Mouse (Mus musculus) left cerebral cortex, adult 11 months (tissue): ENCODE data around the gene Runx2.
A peak's percentile ranks its signal among the peaks of the same experiment; 100 is the strongest.

Experiments
- DNase-seq: peaks from one replicate; pipeline ENCODE4 v3.0.0; 2022; ENCODE audit warnings: low spot score

Runx2 gene

DNA sequence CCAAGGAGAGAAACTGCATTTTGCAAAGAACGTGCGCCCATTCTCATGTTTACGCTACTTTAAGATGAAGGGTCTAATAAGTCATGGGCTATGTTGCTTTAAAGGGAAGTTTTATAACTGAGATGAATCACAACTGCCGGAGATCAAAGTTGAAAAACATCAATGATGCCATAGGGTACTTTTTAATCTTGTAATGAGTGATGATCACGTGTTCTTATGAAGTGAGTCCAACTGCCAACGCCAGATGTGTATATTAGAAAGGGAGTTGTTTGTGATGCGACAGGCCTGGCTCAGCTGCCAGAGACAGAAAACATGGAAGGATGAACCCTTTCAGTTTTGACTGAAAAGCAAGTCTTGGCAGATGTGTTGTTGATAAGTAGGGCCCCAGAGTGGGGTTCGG is 101.2 kb downstream of the Runx2 start:
- no peak for DNase-seq

DNA sequence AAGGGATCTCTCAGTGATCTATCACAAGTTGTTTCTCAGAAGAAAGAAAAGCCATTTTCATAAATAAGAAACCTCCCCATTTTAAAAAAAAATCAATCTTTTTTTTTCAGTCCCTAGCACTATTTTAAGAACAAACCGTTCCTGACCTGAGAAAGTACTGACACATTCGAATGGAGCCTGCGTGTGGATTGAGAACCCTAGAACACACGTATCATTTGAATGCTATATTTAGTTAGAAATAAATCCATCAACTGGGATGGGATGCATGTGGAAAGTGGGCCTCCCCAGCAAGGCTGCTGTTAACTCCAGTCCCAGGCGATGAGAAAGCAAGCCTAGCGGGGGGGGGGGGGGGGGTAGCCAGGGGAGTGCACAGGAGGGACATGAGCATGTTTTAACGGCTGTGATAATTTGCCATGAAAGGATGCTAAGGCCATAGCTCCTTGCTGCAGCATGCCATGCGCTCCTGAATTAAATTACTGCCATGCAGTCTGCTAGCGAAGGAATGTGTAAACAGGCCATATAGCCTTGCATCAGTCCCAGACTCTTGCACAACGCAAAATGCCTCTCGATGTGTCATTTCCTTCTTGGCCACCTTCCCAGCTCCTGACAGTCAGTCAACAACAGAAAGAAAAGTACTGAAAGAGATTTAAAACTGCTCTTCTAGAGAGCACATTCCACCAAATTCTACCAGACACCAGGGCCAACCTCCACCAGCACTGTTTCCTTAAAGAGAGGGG is 104.9 kb downstream of the Runx2 start:
- DNase-seq = no peak

DNA sequence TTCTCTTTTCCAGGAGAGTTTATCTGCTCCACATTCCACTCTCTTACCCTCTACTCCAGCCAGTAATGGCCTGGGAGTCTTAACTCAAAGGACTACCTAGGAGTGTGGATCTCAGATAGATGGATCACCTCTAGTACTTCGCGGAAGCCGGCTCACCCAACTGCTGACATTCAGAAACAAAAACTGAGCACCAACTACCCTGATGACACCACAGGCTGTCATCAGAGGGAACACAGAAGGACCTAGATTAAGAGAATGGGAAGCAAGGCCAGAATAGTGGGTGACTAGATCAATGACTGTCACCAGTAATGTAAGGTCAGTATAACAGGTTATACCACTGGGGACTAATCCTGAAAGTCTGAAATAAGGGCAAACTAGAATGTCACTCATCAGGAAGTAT is 106.6 kb downstream of the Runx2 start:
- no peak for DNase-seq

DNA sequence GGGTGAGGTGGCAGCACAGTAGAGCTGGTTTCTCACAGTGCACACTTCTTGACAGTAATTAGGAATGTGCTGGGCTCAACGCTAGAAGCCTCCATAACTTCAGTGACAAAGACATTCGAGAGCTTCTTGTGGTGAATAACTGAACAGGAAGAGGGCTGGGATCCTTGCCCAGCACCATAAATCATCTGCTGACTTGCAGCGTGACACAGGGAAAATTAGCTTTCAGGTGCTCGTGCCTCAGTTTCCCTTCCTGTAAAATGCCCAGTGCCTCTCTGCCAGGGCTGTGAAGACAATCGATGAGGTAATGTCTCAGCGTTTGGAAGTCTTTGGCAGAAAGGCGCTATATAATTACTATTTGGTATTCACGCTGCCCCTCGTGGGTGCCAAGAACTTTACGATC is 108.1 kb downstream of the Runx2 start:
- DNase-seq = no peak

DNA sequence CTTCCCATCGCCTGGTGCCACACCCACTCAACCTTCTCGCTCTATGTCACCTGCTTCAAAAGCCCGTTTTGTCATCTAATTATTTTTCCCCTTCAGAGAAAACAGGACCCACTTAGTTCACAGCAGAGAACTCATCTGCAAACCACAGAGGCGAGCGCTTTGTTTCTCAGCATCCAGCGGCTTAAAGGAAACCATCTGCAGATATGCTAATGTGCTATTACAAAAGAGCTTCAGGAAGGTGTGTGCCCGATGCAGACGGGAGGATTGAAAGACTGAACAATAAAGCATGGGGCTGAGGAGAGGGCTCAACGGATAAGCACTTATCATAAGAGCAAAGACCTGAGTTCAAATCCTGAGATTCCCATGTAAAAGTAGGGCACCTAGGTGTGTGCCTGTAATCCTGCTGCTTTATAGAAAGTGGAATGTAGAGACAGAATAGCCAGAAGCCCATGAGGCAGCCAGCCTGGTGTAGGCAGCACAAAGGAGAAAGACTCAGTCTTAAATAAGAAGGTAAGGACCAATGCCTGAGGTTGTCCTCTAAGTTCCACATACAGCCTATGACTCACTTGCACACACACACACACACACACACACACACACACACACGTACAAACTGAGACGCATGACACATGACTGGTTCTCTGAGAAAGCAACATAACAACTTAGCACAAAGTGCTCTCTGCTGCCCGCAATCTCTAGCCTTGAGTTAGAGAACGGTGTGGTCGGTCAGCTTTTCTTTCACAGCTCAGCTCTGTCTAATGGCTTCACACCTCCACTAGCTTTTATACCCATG is 111.9 kb downstream of the Runx2 start:
- DNase-seq = no peak

DNA sequence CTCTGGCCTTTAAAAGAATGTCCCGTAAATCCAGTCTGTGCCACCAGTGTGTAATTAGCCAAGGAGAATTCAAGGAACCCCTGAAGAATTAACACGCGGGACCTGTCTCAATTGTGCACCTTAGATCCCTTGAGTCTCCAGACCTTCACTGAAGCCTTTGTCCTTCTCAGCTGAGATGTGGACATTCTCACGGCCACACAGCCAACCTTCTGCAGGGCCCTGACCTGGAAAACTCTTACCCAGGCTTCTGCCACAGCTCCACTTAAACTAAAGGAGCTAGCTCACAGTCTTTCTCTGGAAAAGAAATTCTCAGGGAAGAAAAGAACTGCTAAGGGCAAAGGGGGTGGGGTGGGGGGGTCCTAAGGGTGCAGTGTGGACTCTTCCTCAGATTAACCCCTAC is 113.1 kb downstream of the Runx2 start:
- DNase-seq = no peak

DNA sequence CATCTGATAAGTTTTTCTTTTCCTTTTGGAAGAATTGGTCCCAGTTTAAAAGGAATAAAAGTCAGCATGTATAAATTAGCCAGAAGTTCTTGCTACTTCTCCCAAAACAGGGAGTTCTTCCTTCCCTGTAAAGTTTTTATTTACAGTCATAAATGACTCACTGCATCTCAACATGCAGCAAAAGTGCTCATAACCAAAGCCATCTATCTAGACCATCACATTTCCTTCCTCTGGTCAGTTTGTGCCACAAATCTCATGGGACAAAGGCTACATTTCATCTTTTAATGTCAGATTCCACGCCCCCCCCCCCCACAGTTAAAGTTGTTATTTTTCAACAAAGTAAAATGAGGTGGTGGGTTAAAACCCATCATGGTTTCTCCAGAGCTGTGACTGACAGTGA is 114.3 kb downstream of the Runx2 start:
- no peak for DNase-seq

DNA sequence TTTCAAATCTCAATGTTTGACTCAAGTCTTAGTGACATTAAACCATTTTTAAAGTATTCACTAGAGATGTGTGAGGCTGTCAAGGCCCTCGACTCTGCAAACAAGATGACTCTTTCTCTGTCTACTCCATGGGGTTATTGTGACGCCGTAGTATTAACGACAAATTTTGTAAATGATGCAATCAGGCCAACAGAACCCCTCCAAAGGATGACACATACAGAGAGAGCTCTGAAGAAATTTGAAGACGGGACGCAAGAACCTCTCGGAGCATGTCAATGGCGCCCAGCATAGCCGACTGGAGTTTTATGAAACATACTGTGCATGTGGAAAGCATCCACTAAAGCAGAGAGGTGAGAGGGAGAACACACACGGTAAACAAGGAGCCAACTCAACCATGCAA is 117.5 kb downstream of the Runx2 start:
- no peak for DNase-seq

DNA sequence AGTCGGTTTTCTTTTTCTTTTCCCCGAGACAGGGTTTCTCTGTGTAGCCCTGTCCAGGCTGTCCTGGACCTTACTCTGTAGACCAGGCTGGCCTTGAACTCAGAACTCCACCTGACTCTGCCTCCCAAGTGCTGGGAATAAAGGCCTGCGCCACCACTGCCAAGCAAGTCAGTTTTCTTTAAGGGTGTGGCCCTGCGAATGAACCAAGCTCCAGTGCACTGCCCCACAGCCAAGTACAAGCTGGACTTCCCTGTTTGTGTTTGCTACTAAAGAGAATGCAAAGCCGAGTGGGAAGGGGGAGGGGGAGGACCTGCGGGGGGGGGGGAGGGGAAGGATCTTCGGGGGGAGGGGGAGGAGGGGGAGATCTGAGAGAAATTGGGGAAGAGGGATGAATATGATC is 121.0 kb downstream of the Runx2 start:
- no peak for DNase-seq

DNA sequence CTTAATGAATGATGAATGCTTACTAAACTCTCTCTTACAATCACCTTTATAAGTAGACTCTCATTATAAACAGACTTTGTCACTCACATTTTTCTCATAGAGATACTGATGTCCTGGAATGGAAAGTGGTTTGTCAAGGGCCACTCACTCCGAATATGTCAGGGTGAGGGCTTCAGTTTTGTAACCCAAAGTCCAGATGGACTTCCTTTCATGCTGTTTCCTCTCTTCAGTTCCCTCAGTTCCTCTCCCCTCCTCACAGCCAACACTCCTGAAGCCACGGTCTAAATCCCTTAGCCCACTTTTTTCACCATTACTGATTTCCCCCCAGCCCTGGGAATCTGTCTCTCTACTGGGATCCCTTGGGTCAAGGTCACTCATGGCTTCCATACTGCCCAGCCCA is 123.1 kb downstream of the Runx2 start:
- DNase-seq = no peak

DNA sequence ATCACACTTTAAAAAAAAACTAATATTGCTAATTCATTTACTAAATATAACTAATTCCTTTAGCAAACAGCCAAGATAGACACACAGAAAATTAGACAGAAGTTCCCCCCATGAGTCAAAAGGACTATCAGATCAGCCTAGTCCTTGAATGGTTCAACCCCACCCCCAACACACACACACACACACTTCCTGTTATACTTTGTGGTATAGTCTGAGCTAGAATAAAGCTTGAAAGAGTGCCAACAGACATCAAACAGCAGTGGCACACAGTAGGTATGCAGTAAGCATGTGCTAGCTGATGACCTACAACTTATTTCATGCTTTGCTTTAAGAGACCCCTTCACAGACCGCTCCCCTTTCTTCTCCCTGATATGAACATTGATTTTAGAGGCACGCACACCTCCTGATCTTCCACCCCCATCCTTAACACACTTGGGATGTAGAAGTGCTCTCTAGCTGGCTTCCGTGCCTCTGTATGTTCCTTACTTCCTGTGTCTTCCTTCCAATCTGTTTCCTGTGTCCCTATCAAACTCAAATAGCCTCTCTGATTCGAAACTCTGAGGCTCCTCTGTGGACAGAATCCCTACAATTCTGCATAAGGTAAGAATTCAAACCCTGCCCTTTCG is 124.1 kb downstream of the Runx2 start:
- DNase-seq = no peak

DNA sequence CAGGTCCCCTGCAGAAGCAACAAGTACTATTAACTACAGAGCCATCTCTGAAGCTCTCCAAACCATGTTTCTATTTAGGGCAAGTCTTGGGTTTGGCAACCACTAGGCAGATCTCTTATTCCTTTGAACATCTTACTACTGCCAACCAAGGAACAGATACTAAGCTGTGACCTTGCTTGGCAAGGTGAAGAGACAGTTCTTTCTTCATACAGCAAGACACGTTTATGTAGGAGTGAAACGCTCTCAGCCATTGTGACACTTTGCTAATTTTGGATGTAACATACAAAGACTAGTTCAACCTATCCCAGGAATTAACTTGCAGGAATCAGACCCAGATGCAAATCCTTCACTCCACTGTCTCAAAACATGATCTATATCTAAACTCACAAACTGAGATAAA is 126.3 kb downstream of the Runx2 start:
- no peak for DNase-seq

DNA sequence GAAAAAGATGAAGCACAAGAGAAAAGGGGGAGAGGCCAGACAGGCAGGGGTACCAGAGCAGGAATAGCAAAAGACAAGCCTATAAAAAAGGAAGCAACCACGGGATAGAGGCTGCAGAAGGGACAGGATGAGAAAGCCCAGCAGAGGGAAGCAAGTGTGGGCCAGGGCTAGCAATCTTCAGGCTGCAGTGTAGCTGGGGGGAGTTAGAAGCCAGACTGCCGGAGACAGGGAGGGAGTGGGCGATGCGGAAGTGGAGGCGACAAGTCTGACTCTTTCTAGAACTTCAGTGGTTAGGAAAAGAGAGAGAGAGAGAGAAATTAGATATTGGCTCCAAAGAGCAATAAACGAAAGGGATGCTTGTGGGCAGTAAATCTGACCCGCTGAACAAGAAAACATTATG is 129.1 kb downstream of the Runx2 start:
- DNase-seq = peak; percentile 35

DNA sequence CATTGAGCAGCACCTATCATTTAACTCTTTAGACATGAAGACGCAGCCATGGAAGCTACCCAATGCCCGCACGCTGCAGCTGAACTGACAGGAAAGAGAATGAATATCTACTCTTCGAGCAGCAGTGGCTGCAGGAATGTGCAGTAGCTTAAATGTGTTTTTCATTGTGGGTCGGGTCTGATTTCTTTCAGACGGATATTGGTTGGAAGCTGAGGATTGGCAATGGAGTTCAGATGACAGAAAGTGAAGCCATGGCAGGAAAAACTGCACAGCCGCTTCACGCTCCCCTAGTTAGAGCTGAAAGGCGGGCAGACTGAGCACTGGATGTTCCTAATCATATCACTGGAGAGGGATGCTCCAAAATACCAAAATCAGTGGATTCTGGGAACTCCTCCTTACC is 131.6 kb downstream of the Runx2 start:
- no peak for DNase-seq

DNA sequence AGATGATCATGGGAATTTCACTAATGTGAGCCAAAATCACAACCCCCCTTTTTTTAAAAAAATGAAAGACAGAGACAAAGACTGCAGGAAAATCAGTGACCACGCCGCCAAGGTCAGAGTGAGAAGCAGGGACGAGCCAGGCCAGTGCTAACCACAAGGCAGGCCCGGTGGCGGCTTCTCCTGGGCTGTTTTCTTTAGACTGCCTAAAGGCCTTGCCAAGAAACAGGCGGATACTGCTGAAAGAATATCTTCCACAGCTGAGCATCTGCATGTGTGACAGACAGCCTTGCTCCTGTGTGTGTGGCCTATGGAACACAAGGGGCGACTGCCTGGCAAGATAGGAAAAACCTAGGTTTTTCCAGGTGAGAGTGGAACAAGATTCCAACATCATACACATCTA is 136.8 kb downstream of the Runx2 start:
- DNase-seq = no peak

DNA sequence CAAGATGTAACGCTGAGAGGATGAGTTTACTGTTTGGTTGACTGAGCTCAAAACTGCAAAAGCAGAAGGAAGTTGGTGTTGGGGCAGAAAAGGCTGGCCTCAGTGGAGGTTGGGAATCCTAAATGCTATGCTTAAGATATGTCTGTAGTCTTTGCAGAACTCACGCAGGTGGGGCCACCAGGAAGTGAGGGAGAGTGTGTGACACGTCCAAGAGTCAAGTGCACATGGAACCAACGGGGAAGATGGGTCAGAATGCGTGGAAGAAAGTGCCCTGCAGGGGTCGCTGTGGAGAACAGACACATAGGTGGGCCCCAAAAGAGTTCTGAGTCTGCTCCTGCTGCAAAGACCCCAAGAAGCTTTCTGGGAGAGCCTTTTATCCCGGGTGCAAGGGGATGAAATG is 141.8 kb downstream of the Runx2 start:
- no peak for DNase-seq

DNA sequence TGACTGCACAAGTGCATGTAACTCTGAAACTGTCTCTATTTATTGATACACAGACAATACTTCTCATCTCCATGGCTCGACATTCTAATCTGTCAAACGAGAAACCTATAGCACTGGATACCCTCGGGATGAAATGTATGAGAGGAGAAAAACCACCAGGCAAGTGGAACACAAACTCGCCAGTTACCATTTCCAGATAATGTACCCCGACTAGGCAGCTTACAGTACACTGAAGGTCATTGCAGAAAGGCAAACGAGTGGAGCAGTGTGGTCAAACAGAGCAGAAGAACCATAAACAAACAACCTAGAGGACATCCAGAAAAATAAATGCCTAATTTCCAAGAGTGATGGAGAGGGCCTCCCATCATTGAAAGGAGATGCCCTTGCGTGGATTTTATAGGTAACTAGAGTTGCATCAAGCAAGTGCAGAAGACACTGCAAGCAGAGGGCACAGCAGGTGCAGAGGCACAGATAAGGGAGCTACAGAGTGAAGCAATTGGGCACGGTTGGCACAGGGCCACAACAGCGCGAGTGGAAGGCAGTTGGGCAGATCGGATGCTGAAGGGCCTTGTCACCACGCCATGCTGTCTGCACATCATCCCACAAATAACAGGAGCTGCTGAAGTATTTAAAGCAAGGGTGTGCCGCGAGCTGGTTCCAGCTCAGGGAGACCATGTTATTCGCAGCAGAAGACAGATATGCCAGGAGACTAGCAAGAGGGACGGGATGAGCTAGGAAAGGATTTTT is 142.5 kb downstream of the Runx2 start:
- peak; percentile 53 for DNase-seq

DNA sequence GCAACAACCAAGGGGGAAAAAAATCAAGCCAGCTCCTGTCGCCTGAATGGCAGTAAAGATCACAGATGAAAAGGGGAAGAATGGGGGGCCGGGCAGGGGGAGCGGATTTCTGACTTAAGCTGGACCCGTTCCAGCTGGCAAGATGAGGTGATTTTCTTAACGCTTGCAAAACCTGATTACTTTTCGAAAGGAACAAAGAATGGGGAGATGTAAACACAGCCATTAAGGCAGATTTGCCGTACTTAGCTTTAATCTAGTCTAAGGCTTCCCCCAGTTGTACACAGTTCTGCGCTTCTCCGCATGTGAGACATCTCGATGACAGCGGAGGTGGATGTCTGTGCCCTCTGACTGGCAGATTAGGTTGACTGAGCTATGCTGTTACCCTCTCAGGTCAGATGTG is 144.6 kb downstream of the Runx2 start:
- no peak for DNase-seq

DNA sequence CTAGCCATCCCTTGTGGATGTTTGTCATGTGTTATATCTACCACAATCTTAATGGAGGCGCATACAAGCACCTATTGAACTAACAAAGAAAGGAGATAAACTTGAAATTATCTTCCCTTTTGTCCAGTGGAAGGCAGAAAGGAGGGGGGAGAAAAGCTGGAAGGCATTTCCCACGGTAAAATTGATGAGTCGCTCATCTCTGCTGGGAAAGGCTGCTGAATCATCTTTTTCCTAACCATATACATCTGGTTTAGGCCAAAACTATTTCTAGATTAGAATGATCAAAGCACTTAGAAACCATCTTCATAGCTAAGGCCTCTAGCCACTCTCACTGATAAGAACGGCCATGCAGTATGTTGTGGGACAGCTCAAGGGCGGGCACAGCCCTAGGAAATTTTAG is 147.3 kb downstream of the Runx2 start:
- DNase-seq = no peak

DNA sequence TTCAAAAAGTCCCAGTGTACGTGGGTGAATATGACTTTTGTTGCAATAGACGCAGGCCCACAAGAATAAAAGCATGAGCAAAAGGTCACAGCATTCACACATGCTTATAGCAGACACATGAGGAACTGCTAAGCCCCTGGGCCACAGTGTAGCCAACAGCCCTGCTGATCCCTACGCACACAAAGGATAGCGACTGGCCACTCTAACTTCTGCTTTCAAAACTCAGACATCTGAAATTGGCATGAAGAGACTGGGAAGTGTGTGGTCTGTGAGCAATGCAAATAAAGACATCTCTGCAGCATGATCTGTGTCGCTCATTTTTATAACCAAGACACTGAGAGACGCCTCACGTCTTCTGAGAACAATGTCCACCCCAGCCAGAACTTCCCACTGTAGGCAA is 150.7 kb downstream of the Runx2 start:
- DNase-seq = no peak

DNA sequence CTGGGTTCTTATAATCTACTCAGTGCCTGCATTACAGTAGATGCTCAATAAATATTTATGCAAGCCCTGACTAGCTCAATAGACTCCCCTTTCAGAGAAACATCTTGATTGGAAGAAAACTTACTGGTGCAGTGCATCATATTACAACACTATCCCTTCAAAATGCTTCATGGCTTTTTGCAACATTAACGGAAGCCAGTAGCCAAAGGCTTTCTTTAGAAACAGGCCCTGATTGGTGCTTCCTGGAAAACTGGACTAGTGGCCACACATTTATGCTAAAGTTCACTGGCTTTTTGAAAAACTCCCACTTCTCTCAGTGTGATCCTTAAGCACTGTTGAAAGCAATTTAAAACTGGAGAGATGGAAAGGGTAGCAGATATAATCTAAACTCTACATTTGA is 151.4 kb downstream of the Runx2 start:
- DNase-seq = no peak

DNA sequence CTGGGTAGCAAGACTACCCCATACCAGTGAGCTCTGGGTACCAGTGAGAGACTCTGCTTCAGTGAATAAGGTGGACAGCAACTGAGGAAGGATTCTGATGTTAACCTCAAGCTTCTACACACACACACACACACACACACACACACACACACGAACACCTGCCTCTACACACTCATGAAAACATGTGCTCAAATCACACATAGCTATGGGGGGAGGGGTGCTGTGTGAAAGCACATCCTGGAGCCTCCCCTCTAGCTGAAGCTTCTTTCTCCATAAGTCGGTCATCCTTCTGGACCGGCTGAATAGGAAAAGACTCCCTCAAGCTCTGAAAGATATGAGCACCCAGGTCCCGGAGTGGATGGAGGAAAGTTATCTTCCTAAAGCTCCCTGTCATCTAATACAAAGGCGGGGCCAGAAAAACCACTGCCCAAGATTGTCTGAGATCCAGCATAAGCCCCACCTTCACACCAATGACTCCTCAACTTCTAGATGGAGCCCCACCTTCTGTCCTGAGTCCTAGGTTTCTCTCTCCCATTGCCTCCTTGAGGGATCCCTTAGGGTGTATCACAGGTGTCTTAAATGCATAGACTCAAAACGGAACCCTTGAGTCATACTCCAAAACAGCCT is 152.4 kb downstream of the Runx2 start:
- no peak for DNase-seq
